In genomic region chr4:106149471-106150048, GRCm38 (mm10) we compare ENCODE assay signal across 23 mouse cellular contexts.
DNase-seq lines count a peak whose midpoint lies in the region; ATAC-seq and TF ChIP-seq lines count a peak whose summit lies in the region.
"Had no signal": no experiment of that assay in that cellular context is flagged by ENCODE, and none has a peak within 500 bp of the region (broad histone marks: within the 10 kb centered on the region; RNA-seq: fewer than 3 reads in every experiment).

No protein-coding gene starts in this region.

- DNase-seq in kidney, adult 2 months: no peak
- no peak for DNase-seq in kidney, adult 8-10 months
- no peak for DNase-seq in limb, embryonic 10.5 days (ENCODE audit: low spot score)
- peak; percentile 66 for DNase-seq in limb, embryonic 14.5 days (ENCODE audit: low spot score)
- DNase-seq in lung, postnatal 0 days (ENCODE audit: low spot score): no peak
- DNase-seq in right cerebral cortex, adult 2 months (ENCODE audit: low spot score in 2 of 2): no peak
- DNase-seq: adrenal gland, postnatal 10 days; cerebellum, adult 11 months; cerebellum, adult 8-10 months; cerebellum, postnatal 14 days; heart, adult 18-20 months; heart, postnatal 10 days; heart, postnatal 4 days had no signal

- H3K36me3 ChIP-seq in kidney, adult 2 months (ENCODE audit: control insufficient read depth, insufficient read depth, low read length): no peaks in the 10 kb centered on the region
- H3K36me3 ChIP-seq in embryonic facial prominence, embryonic 12.5 days: no peaks in the 10 kb centered on the region
- H3K36me3 ChIP-seq in limb, embryonic 10.5 days: no peaks in the 10 kb centered on the region
- no peaks in the 10 kb centered on the region for H3K36me3 ChIP-seq in limb, embryonic 14.5 days (ENCODE audit: control insufficient read depth, insufficient read depth, low read length)
- no peaks in the 10 kb centered on the region for H3K36me3 ChIP-seq in lung, postnatal 0 days (ENCODE audit: insufficient read depth, low read length)
- H3K36me3 ChIP-seq: forebrain, embryonic 10.5 days; heart, embryonic 10.5 days; hindbrain, embryonic 13.5 days had no signal

- no peak overlapping the region for H3K4me2 ChIP-seq in embryonic facial prominence, embryonic 12.5 days (replicated peaks)
- no peak overlapping the region for H3K4me2 ChIP-seq in limb, embryonic 14.5 days (replicated peaks; ENCODE audit: low read depth, low read length, severe bottlenecking)
- no peak overlapping the region for H3K4me2 ChIP-seq in lung, postnatal 0 days (replicated peaks; ENCODE audit: low read depth, low read length)
- H3K4me2 ChIP-seq: hindbrain, embryonic 13.5 days had no signal

- H3K9me3 ChIP-seq in embryonic facial prominence, embryonic 12.5 days: 0 out of 2 replicates have a peak, but pooled peaks cover 3% of the 10 kb centered on the region
- H3K9me3 ChIP-seq in limb, embryonic 10.5 days (replicated peaks): no peaks in the 10 kb centered on the region
- no peaks in the 10 kb centered on the region for H3K9me3 ChIP-seq in limb, embryonic 14.5 days (ENCODE audit: control insufficient read depth, low read length)
- no peaks in the 10 kb centered on the region for H3K9me3 ChIP-seq in lung, postnatal 0 days (ENCODE audit: low read length)
- H3K9me3 ChIP-seq: forebrain, embryonic 10.5 days; heart, embryonic 10.5 days had no signal

- WGBS in kidney, adult 2 months: 85% methylated on average over 7 of the region's 7 CpGs
- WGBS in embryonic facial prominence, embryonic 12.5 days: 40% methylated on average over 7 of the region's 7 CpGs
- WGBS in limb, embryonic 10.5 days: 71% methylated on average over 7 of the region's 7 CpGs
- WGBS in limb, embryonic 14.5 days: 42% methylated on average over 7 of the region's 7 CpGs
- 82% methylated on average over 7 of the region's 7 CpGs for WGBS in lung, postnatal 0 days

- TF ChIP-seq POLR2A in kidney, adult 2 months (IDR thresholded peaks at IDR 0.05; ENCODE audit: low read depth, low read length): no peak
- TF ChIP-seq POLR2A in limb, embryonic 14.5 days (IDR thresholded peaks at IDR 0.05; ENCODE audit: borderline replicate concordance, extremely low read depth, insufficient read depth, insufficient read length): no peak

- no peak overlapping the region for H3K4me3 ChIP-seq in kidney, adult 2 months (ENCODE audit: insufficient read depth, low read depth, low read length)
- no peak overlapping the region for H3K4me3 ChIP-seq in embryonic facial prominence, embryonic 12.5 days
- no peak overlapping the region for H3K4me3 ChIP-seq in limb, embryonic 10.5 days
- no peak overlapping the region for H3K4me3 ChIP-seq in limb, embryonic 14.5 days (replicated peaks; ENCODE audit: low read length)
- H3K4me3 ChIP-seq in lung, postnatal 0 days (ENCODE audit: low read depth, low read length): no peak overlapping the region
- H3K4me3 ChIP-seq: erythroblast, embryonic 14.5 days; forebrain, embryonic 10.5 days; heart, embryonic 10.5 days; hindbrain, embryonic 13.5 days had no signal

- ATAC-seq in embryonic facial prominence, embryonic 12.5 days (ENCODE audit: insufficient number of reproducible peaks, insufficient read depth, low FRiP score, low TSS enrichment): 0 out of 2 replicates have a peak, but pooled peaks have one; percentile 41
- peak; percentile 44; the same call in 1 of the 2 replicates for ATAC-seq in limb, embryonic 14.5 days (ENCODE audit: low FRiP score, low read depth)
- no peak for ATAC-seq in frontal cortex, adult (ENCODE audit: low TSS enrichment)
- ATAC-seq in lung, postnatal 0 days: no peak
- ATAC-seq: activated CD4-positive, CD25-positive, alpha-beta regulatory T cell, adult 4 months; forebrain, embryonic 14.5 days; hindbrain, postnatal 0 days; Patski had no signal

- H3K4me1 ChIP-seq in kidney, adult 2 months (ENCODE audit: control insufficient read depth, insufficient read depth, low read length): peaks cover 20% of the 10 kb centered on the region
- H3K4me1 ChIP-seq in embryonic facial prominence, embryonic 12.5 days: peaks cover 15% of the 10 kb centered on the region
- H3K4me1 ChIP-seq in limb, embryonic 10.5 days: peaks cover 40% of the 10 kb centered on the region
- H3K4me1 ChIP-seq in limb, embryonic 14.5 days (ENCODE audit: control insufficient read depth, insufficient read depth, low read length): peaks cover 20% of the 10 kb centered on the region
- H3K4me1 ChIP-seq in lung, postnatal 0 days (ENCODE audit: insufficient read depth, low read depth, low read length): no peaks in the 10 kb centered on the region
- H3K4me1 ChIP-seq: heart, embryonic 10.5 days; hindbrain, embryonic 13.5 days had no signal

- H3K27me3 ChIP-seq in kidney, adult 2 months (replicated peaks; ENCODE audit: control insufficient read depth, insufficient read depth, low read length): no peaks in the 10 kb centered on the region
- no peaks in the 10 kb centered on the region for H3K27me3 ChIP-seq in embryonic facial prominence, embryonic 12.5 days
- H3K27me3 ChIP-seq in limb, embryonic 10.5 days (ENCODE audit: low read depth, poor library complexity, severe bottlenecking): no peaks in the 10 kb centered on the region
- H3K27me3 ChIP-seq in limb, embryonic 14.5 days (ENCODE audit: control insufficient read depth, insufficient read depth, low read length): no peaks in the 10 kb centered on the region
- H3K27me3 ChIP-seq in lung, postnatal 0 days (replicated peaks; ENCODE audit: insufficient read depth, low read length): no peaks in the 10 kb centered on the region
- H3K27me3 ChIP-seq: hindbrain, embryonic 13.5 days; Patski had no signal

- TF ChIP-seq CTCF in kidney, adult 2 months (conservative IDR thresholded peaks at IDR 0.05; ENCODE audit: insufficient read depth, insufficient read length, low read depth, low read length): no peak
- TF ChIP-seq CTCF in lung, postnatal 0 days (IDR thresholded peaks at IDR 0.05): no peak

- no peak overlapping the region for H3K9ac ChIP-seq in embryonic facial prominence, embryonic 12.5 days
- H3K9ac ChIP-seq in limb, embryonic 14.5 days (ENCODE audit: low read depth, low read length, severe bottlenecking): no peak overlapping the region
- no peak overlapping the region for H3K9ac ChIP-seq in lung, postnatal 0 days (replicated peaks; ENCODE audit: low read depth)
- H3K9ac ChIP-seq: hindbrain, embryonic 13.5 days had no signal

- peak overlapping the region; percentile 76 for H3K27ac ChIP-seq in kidney, adult 2 months (ENCODE audit: insufficient read depth, low read depth, low read length)
- peak overlapping the region; percentile 82 for H3K27ac ChIP-seq in embryonic facial prominence, embryonic 12.5 days
- peak overlapping the region; percentile 73 for H3K27ac ChIP-seq in limb, embryonic 10.5 days
- H3K27ac ChIP-seq in limb, embryonic 14.5 days (replicated peaks; ENCODE audit: low read depth, low read length): peak overlapping the region; percentile 48; the same call in 1 of the 2 replicates
- no peak overlapping the region for H3K27ac ChIP-seq in lung, postnatal 0 days (ENCODE audit: low read length)
- H3K27ac ChIP-seq: forebrain, embryonic 10.5 days; heart, embryonic 10.5 days; hindbrain, embryonic 13.5 days; hindbrain, postnatal 0 days had no signal

- TF ChIP-seq EP300 in lung, postnatal 0 days (IDR thresholded peaks at IDR 0.05): no peak

Comparison
In these comparisons a context has a peak if more than half of its experiments do, and no peak if none do; other contexts are left out.
1. ATAC-seq: peak in embryonic facial prominence, embryonic 12.5 days (single experiment) and limb, embryonic 14.5 days (single experiment); none in frontal cortex, adult (single experiment) and lung, postnatal 0 days (single experiment).